Mouse (Mus musculus) embryonic facial prominence, embryonic 11.5 days (tissue): ENCODE data around the gene Gm7995. TPM values are rescaled to one million over a fixed set of nuclear protein-coding genes. Genes with fewer than 3 reads are reported as not detected.
"Not testable (repeated sequence)": the region's sequence is repeated elsewhere in the genome, so short reads cannot be mapped to it uniquely, and the experiment has no call there.

Experiments
- ATAC-seq: fragments of 200-750 bp; cut with Nextera tagmentation; replicated peaks from 2 replicates; pipeline ENCODE4 v1.8.0; 2017; ENCODE audit warnings: low read depth; ENCODE audit not compliant: insufficient number of reproducible peaks, low FRiP score, low TSS enrichment
- DNase-seq: peaks from one replicate; pipeline ENCODE4 v3.0.0-alpha.2; 2015; ENCODE audit warnings: low spot score
- H3K27ac ChIP-seq: fragments of 300-500 bp; sonication (generic); replicated peaks from 2 replicates; pipeline ENCODE4 v1.5.1; 2014; ENCODE audit warnings: mild to moderate bottlenecking, low read depth, low read length, control low read depth
- H3K27me3 ChIP-seq: fragments of 300-500 bp; sonication (generic); 2 replicates; pipeline ENCODE4 v1.6.1; 2014; ENCODE audit warnings: mild to moderate bottlenecking, low read length, moderate library complexity, mixed read lengths; ENCODE audit not compliant: control insufficient read depth, insufficient read depth
- H3K36me3 ChIP-seq: fragments of 300-500 bp; sonication (generic); replicated peaks from 2 replicates; pipeline ENCODE4 v1.6.1; 2014; ENCODE audit warnings: low read depth, mild to moderate bottlenecking, low read length, moderate library complexity, mixed read lengths; ENCODE audit not compliant: control insufficient read depth, insufficient read depth
- H3K4me1 ChIP-seq: fragments of 300-500 bp; sonication (generic); 2 replicates; pipeline ENCODE4 v1.6.1; 2014; ENCODE audit warnings: low read length, mixed read lengths; ENCODE audit not compliant: control insufficient read depth, insufficient read depth
- H3K4me2 ChIP-seq: fragments of 300-500 bp; sonication (generic); 2 replicates; pipeline ENCODE4 v1.6.1; 2014; ENCODE audit warnings: low read depth, mild to moderate bottlenecking, control low read depth, low read length, moderate library complexity
- H3K4me3 ChIP-seq: fragments of 300-500 bp; sonication (generic); 2 replicates; pipeline ENCODE4 v1.5.1; 2014; ENCODE audit warnings: low read depth, low read length, control low read depth
- H3K9ac ChIP-seq: fragments of 300-500 bp; sonication (generic); replicated peaks from 2 replicates; pipeline ENCODE4 v1.6.1; 2014; ENCODE audit warnings: mild to moderate bottlenecking, control low read depth, low read length
- H3K9me3 ChIP-seq: fragments of 300-500 bp; sonication (generic); replicated peaks from 2 replicates; pipeline ENCODE4 v1.6.1; 2016; ENCODE audit warnings: mild to moderate bottlenecking, low read length, inconsistent platforms, mixed read lengths; ENCODE audit not compliant: control insufficient read depth
- WGBS: fragments of 180-500 bp; shearing (Covaris S2); extraction: QIAGEN DNeasy Blood & Tissue Kit; methylation state at CpG from one replicate; pipeline ENCODE4 v1.1.7; 2014; 5-methylcytosine and 5-hydroxymethylcytosine counted together
- microRNA-seq: library from miRNA; unstranded; fragments of <30 nt; microRNA quantifications from one replicate; pipeline ENCODE4, GENCODE M21; 2016; ENCODE audit warnings: borderline number of aligned reads
- polyA plus RNA-seq: library from polyadenylated mRNA; unstranded; fragments of >200 nt; fragmentation: Nextera tagmentation; extraction: Ambion mirVana; gene quantifications from 2 replicates; pipeline ENCODE4 v1.2.1, GENCODE M21; 2014

The Gm7995 gene
- polyA plus RNA-seq: not detected in 2 replicates

GRCm38 (mm10) chr14:42309910-42310309 is at the start of gene Gm7995:
Gene Gm7995, plus strand, starts transcription at chr14:42310210.
- not testable (repeated sequence) for H3K27me3 ChIP-seq, ATAC-seq

GRCm38 (mm10) chr14:42297258-42297657 is 12.8 kb upstream of the Gm7995 start, which contains the start of gene Gm9611:
Gene Gm9611, minus strand, starts transcription at chr14:42297358.
- H3K4me2 ChIP-seq, ATAC-seq, H3K27me3 ChIP-seq, H3K4me3 ChIP-seq, H3K9ac ChIP-seq, DNase-seq, H3K9me3 ChIP-seq, H3K27ac ChIP-seq, H3K4me1 ChIP-seq, H3K36me3 ChIP-seq: not testable (repeated sequence)
- WGBS: no CpG with 5 or more reads among the region's 3 CpGs

More at GRCm38 (mm10) chr14:42309910-42310309, at the start of gene Gm7995:
- not testable (repeated sequence) for H3K36me3 ChIP-seq, H3K27ac ChIP-seq, DNase-seq, H3K9me3 ChIP-seq, H3K4me1 ChIP-seq, H3K9ac ChIP-seq, H3K4me3 ChIP-seq, H3K4me2 ChIP-seq
- no CpG with 5 or more reads among the region's 1 CpGs for WGBS

Small RNA genes lying within 50 kb of the gene (microRNA-seq; reads per million reads assigned to microRNA genes)
- gene Gm25208 (not detected), gene Gm25892 (not detected)

Other genes starting within 250 kb of the Gm7995 start
- not detected in 2 replicates for gene Gm7951, start 192.8 kb upstream of the Gm7995 start, polyA plus RNA-seq
- gene Gm17027, start 147.6 kb upstream of the Gm7995 start, polyA plus RNA-seq: not detected in 2 replicates
- gene Gm3573, start 119.4 kb upstream of the Gm7995 start, polyA plus RNA-seq: not detected in 2 replicates
- gene Gm17026, start 50.2 kb upstream of the Gm7995 start, polyA plus RNA-seq: not detected in 2 replicates
- gene Gm9611, start 12.9 kb upstream of the Gm7995 start, polyA plus RNA-seq: not detected in 2 replicates
- not detected in 2 replicates for gene Gm8005, start 129.5 kb downstream of the Gm7995 start, polyA plus RNA-seq
- not detected in 2 replicates for gene Gm8011, start 153.7 kb downstream of the Gm7995 start, polyA plus RNA-seq
- not detected in 2 replicates for gene Gm8020, start 192.1 kb downstream of the Gm7995 start, polyA plus RNA-seq
- not detected in 2 replicates for gene Gm8024, start 214.1 kb downstream of the Gm7995 start, polyA plus RNA-seq